Mouse (Mus musculus): ENCODE measurements around the gene Mcur1.

GRCm38 (mm10) chr13:43564733-43565132 is 4.7 kb upstream of the Mcur1 start:
- TF ChIP-seq POLR2A (IDR thresholded peaks at IDR 0.05; ENCODE audit: borderline replicate concordance, control insufficient read depth, low read depth, low read length) (no peak), CTCF (IDR thresholded peaks at IDR 0.05; ENCODE audit: control insufficient read depth, insufficient read depth, low read length) (no peak)

Data from bone marrow, adult 2 months (tissue).